ENCODE assay signal across 8 mouse cellular contexts in genomic region chr17:15375224-15375623, GRCm38 (mm10). TPM values are rescaled to one million over a fixed set of nuclear protein-coding genes. Genes with fewer than 3 reads are reported as not detected.
DNase-seq lines count a peak whose midpoint lies in the region; ATAC-seq and TF ChIP-seq lines count a peak whose summit lies in the region.

No protein-coding gene starts in this region.

- no peak for TF ChIP-seq CTCF in stomach, postnatal 0 days (IDR thresholded peaks at IDR 0.05; ENCODE audit: low read depth)

- TF ChIP-seq EP300 in stomach, postnatal 0 days (optimal IDR thresholded peaks at IDR 0.05): no peak

- WGBS in liver, embryonic 11.5 days: under 1% methylated on average over 18 of the region's 18 CpGs
- under 1% methylated on average over 18 of the region's 18 CpGs for whole genome bisulfite sequencing in stomach, postnatal 0 days

- DNase-seq in embryo, embryonic 9.5 days (ENCODE audit: extremely low spot score): peak; percentile 37
- no peak for DNase-seq in embryo, embryonic 10 days (ENCODE audit: low spot score)
- peak; percentile 17 for DNase-seq in urinary bladder, postnatal 14 days (ENCODE audit: low spot score)
- no peak for DNase-seq in urinary bladder, postnatal 10 days (ENCODE audit: low spot score)
- DNase-seq in liver, embryonic 11.5 days (ENCODE audit: low spot score): peak; percentile 55
- DNase-seq in stomach, postnatal 0 days (ENCODE audit: low spot score): peak; percentile 35
- no peak for DNase-seq in adrenal gland, adult 8-10 months

- H3K36me3 ChIP-seq in liver, embryonic 11.5 days (ENCODE audit: control insufficient read depth, insufficient read depth, low read length): no peaks in the 10 kb centered on the region
- no peaks in the 10 kb centered on the region for H3K36me3 ChIP-seq in stomach, postnatal 0 days (ENCODE audit: control insufficient read depth, insufficient read depth, low read length)

- H3K9ac ChIP-seq in liver, embryonic 11.5 days (ENCODE audit: low read depth, low read length): peak overlapping the region; percentile 20; the same call in 1 of the 2 replicates
- H3K9ac ChIP-seq in stomach, postnatal 0 days (ENCODE audit: low read length): peak overlapping the region; percentile 66

- H3K4me2 ChIP-seq in liver, embryonic 11.5 days: peak overlapping the region; percentile 78
- peak overlapping the region; percentile 98 for H3K4me2 ChIP-seq in stomach, postnatal 0 days (replicated peaks; ENCODE audit: low read depth)

- H3K27ac ChIP-seq in liver, embryonic 11.5 days (ENCODE audit: low read depth, low read length): no peak overlapping the region
- H3K27ac ChIP-seq in stomach, postnatal 0 days (replicated peaks): 0 out of 2 replicates have a peak overlapping the region, but pooled peaks have one; percentile 40

- H3K4me1 ChIP-seq in liver, embryonic 11.5 days (replicated peaks; ENCODE audit: control insufficient read depth, insufficient read depth, low read length): no peaks in the 10 kb centered on the region; the same call in none of the 2 replicates
- H3K4me1 ChIP-seq in stomach, postnatal 0 days (replicated peaks; ENCODE audit: control insufficient read depth, insufficient read depth): no peaks in the 10 kb centered on the region; the same call in 1 of the 2 replicates

- ATAC-seq in liver, embryonic 11.5 days (replicated peaks; ENCODE audit: low FRiP score): no peak
- no peak for ATAC-seq in stomach, postnatal 0 days (ENCODE audit: low FRiP score, low TSS enrichment)
- ATAC-seq in activated CD4-positive, CD25-positive, alpha-beta regulatory T cell, adult 4 months: no peak

- peak overlapping the region; percentile 58 for H3K4me3 ChIP-seq in liver, embryonic 11.5 days (ENCODE audit: low read depth, low read length)
- peak overlapping the region; percentile 69 for H3K4me3 ChIP-seq in stomach, postnatal 0 days (ENCODE audit: low read depth, low read length)

- no peaks in the 10 kb centered on the region for H3K9me3 ChIP-seq in liver, embryonic 11.5 days (ENCODE audit: control insufficient read depth, low read length)
- H3K9me3 ChIP-seq in stomach, postnatal 0 days (ENCODE audit: control insufficient read depth, low read length): no peaks in the 10 kb centered on the region

- peaks cover 88% of the 10 kb centered on the region for H3K27me3 ChIP-seq in liver, embryonic 11.5 days (replicated peaks; ENCODE audit: control insufficient read depth, insufficient read depth, low read length)
- H3K27me3 ChIP-seq in stomach, postnatal 0 days (ENCODE audit: control insufficient read depth, insufficient read depth, low read length): no peaks in the 10 kb centered on the region

RNA-seq across cellular contexts. Expression of gene Dll1, which starts 1.4 kb away (rescaled TPM):
- polyA plus RNA-seq in liver, embryonic 11.5 days (2014; fragmentation: Nextera tagmentation; extraction: Ambion mirVana): 2.2 and 2.3 TPM in 2 replicates
- 3.5 and 4.4 TPM in 2 replicates for polyA plus RNA-seq in stomach, postnatal 0 days (2015; fragmentation: Nextera tagmentation; extraction: Ambion mirVana)
- polyA plus RNA-seq in activated CD4-positive, CD25-positive, alpha-beta regulatory T cell, adult 4 months (2017; shearing (Covaris generic)): under 1 TPM in 1 of 2 experiments, not detected in 1; 0.63 TPM
- total RNA-seq in adrenal gland, adult 8-10 months (2022): 1 to 10 TPM; 3.5 to 6.7 (median 4.5) TPM

RNA-seq across cellular contexts. Expression of gene Fam120b, which starts 20.8 kb away (rescaled TPM):
- 13.0 and 15.3 TPM in 2 replicates for polyA plus RNA-seq in liver, embryonic 11.5 days (2014; fragmentation: Nextera tagmentation; extraction: Ambion mirVana)
- polyA plus RNA-seq in stomach, postnatal 0 days (2015; fragmentation: Nextera tagmentation; extraction: Ambion mirVana): 10.0 and 12.1 TPM in 2 replicates
- 10 to 100 TPM; 26.8 to 32.4 TPM for polyA plus RNA-seq in activated CD4-positive, CD25-positive, alpha-beta regulatory T cell, adult 4 months (2017; shearing (Covaris generic))
- 10 to 100 TPM; 23.3 to 35.0 (median 30.0) TPM for total RNA-seq in adrenal gland, adult 8-10 months (2022)

Comparison
In these comparisons a context has a peak if more than half of its experiments do, and no peak if none do; other contexts are left out.
1. DNase-seq: peak in embryo, embryonic 9.5 days (single experiment), urinary bladder, postnatal 14 days (single experiment), liver, embryonic 11.5 days (single experiment) and stomach, postnatal 0 days (single experiment); none in embryo, embryonic 10 days (single experiment), urinary bladder, postnatal 10 days (single experiment) and adrenal gland, adult 8-10 months (single experiment).